Mouse (Mus musculus) layer of hippocampus, adult 18-20 months (tissue): ENCODE measurements at regions not wholly inside any gene's neighbourhood (a gene's known extent, or its start where the extent isn't known, plus 50 kb on each side); places are given as distances from the start of the nearest gene placed in this dataset.

Experiments
- DNase-seq, 2 experiments: peaks; one replicate each; pipeline ENCODE4 v3.0.0; 2022; ENCODE audit warnings: low spot score in 2 of 2

DNA sequence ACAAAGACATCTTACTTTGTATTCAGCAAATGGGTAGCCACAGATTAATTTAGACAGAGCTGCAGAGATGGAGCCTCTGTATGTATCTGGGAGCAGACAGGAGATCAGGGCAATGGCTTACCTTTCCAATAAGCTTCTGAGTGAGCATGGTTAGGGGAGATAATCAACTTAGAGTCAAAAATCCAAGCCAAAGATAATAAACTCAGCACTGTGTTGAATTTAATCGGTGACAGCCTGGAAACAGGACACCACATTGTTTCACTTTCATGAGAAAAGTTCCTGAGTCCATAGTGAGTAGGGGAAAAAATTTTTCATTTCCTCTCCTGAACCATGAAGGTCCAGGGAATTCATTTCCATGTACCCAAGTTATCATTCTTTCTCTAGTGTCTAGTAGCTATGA is 70.7 kb upstream of the Arsj start:
- no peak for DNase-seq

DNA sequence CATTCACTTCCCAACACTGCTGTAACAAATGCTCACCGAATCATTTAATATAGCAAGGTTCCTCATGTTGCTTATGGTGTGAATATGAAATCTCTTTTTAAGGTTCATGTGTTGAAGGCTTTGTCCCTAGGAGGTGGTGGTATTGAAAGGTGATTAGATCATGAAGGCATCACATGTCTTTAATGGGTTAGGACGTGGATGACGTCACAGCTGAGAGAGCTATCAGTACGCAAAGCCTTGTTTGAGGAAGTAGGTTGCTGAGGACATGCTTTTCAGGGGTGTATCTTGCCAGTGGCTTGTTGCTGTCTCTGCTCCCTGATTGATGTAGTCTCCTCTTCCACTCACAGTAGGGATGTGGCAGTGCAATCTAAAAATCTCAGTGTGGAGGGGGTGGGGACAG is 69.8 kb upstream of the Arsj start:
- DNase-seq, result no peak

DNA sequence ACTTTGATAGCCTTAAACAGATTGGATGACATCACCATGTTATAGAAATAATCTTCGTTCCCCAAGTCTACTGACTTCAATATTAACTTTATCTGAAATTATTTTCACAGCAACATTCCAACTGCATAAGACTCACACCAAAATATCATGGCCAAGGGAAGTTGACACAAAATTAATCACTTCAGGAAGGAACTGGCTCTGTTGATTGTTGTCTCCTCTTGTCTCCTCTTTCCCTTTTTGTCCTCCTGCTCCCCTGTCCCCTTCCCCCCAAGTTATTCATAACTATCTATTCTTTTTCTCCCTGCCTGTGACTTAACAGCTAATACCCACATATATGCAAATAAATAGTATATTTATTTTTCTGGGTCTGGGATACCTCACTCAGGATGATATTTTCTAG is 67.6 kb upstream of the Arsj start:
- DNase-seq, result no peak

- no peak for DNase-seq
Measured at GRCm38 (mm10) chr3:126299257-126299656, 64.2 kb upstream of the Arsj start.

DNA sequence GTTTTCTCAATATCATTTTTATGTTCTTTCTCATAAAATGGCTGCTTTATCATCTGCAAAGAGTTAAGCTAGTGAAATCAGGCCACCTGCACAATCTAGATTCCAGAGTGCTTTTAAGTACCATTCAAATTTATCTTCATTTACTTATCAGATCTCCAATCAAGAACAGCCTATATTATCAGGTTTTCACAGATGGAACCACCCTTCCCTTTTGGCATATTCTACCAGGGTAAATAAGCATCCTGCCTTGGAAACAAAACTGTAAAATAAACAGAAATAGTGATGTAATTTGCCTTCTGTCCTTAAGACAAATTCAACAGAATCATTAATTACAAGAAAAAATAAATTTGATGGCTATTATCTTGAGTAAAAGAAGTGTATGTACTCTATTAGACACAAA is 55.2 kb upstream of the Arsj start:
- no peak for DNase-seq
